Mouse (Mus musculus) brain, embryonic 18.5 days (tissue): ENCODE data around the gene Gtdc1.

Experiments
- DNase-seq: peaks from one replicate; pipeline ENCODE4 v3.0.0-alpha.2; 2012; ENCODE audit warnings: low read depth, low spot score

Gtdc1 gene

GRCm38 (mm10) chr2:44924618-44925017, 2.8 kb downstream of the Gtdc1 start:
- DNase-seq, result no peak

GRCm38 (mm10) chr2:44923056-44923883, 4.2 kb downstream of the Gtdc1 start:
- no peak for DNase-seq

- no peak for DNase-seq
Observed at GRCm38 (mm10) chr2:44922500-44922899, 5.0 kb downstream of the Gtdc1 start.

DNA sequence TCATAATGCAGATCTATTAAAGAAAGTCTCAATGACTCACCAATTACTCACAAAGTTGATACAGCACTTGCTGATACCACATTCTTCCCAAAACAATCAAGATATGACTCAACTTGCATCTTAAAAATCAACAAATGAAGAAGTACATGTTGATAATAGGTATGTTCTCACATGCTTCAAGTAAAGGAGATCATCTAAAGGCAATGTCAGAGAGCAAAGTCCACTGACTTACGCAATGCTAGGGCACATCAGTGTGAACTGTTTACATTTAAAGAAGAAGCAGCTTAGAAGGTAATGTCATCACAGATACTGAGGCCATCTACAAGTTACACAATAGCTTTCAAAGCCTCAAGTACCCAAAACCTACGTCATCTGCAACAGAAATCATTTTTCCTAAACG, 7.0 kb downstream of the Gtdc1 start:
- no peak for DNase-seq

DNA sequence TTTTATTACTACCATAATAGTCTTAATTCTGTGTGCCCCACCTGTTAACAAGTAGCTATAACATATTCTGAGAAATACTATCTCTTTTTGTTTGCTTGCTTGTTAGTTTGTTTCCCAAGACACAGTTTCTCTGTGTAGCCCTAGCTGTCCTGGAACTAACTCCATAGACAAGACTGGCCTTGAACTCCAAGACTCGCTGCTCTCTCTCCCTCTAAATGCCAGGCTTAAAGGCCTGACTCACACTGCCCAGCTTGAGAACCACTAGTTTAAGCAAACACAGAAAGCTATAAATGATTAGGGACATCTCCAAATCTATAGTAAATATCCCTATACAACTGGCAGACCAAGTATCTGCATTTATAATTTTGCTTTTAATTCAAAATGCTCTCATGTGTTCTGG, 8.1 kb downstream of the Gtdc1 start:
- DNase-seq, result no peak

- DNase-seq, result no peak
Observed at GRCm38 (mm10) chr2:44918737-44919136, 8.7 kb downstream of the Gtdc1 start.

GRCm38 (mm10) chr2:44916286-44916685, 11.2 kb downstream of the Gtdc1 start:
- no peak for DNase-seq

DNA sequence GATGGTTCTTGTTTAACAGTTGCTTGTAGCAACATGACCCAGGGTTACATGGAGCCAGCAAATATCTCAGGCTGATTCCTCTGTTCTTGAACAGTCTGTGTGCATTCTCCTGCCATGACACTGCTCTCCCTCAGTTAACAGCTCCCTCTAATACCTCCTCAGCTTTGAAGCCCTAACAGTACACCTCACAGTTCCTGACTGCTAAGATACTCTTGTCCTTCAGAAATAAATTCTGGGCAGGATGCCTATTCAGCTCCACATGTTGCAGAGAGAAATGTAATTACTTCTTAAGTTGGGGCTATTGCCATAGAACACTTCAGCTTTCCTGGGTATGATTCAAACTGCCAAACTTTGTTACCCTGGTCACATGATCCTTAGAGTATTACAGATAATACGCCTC, 29.7 kb downstream of the Gtdc1 start:
- no peak for DNase-seq

- DNase-seq, result no peak
Observed at GRCm38 (mm10) chr2:44873718-44874117, 53.7 kb downstream of the Gtdc1 start.

- DNase-seq, result no peak
Observed at GRCm38 (mm10) chr2:44864726-44865125, 62.7 kb downstream of the Gtdc1 start.

GRCm38 (mm10) chr2:44854475-44854874, 73.0 kb downstream of the Gtdc1 start:
- no peak for DNase-seq

DNA sequence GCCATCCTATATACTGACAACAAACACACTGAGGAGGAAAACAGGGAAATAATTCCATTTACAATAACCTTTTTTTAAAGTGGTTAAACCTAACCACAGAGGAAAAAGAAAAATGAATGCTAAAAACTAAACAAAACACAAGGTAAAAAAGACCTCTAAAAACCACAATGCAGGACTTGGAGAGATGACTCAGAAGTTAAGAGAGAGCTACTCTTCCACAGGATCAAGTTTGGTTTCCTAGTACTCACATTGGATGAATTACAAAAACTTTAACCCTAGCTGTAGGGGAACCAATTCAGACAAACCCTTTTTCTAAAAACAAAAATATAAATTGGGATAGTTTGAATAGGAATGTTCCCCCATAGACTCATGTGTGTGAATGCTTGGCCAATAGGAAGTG, 77.8 kb downstream of the Gtdc1 start:
- no peak for DNase-seq

DNA sequence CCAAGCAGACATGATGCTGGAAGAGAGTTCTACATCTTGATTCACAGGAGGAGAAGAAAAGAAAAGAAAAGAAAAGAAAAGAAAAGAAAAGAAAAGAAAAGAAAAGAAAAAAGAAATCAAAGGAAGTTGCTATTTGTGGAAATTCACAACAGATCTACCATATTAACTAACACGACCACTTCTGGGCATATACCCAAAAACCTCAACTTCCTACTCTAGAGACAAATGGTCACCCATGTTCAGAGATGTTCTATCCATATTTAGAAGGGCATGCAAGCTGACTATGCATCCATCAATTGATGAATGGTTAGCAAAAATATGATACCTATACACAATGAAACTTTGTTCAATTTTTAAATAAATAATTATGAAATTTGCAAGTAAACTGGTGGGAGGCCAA, 79.3 kb downstream of the Gtdc1 start:
- DNase-seq, result no peak

DNA sequence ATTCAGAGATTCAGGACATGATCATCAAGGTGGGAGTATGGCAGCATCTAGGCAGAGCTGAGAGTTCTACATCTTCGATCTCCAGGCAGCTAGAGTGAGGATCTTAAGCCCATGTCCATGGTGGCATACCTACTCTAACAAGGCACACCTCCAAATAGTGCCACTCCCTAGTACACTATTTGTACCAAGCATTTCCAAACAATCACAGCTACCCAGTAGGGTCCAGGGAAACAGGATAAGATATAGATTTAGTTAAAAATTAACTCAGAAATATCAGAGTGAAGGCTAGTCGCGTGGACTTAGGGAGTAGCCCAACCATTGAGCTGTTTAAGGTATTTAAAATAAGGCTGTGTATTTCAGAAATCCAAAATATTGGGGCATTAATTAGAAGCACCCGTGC, 82.0 kb downstream of the Gtdc1 start:
- no peak for DNase-seq

DNA sequence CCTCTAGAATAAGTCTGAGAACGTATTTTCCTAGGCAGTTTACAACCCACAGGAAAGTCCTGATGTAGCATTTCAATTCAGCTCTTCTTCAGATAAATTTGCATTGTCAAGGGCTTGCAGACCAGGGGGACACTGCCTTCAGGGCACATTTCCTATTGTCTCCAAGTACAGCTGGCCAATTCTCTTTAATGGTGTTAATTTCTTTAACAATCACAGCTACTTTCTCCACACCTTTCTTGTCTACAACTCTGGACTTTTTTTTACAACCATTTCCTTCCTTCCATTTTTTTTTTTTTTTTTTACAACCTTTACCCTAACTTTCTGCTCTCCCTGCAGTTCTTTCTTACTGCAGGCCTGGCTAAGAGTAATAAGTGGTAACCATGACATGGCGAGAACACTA, 97.7 kb downstream of the Gtdc1 start:
- no peak for DNase-seq

GRCm38 (mm10) chr2:44829346-44829745, 98.1 kb downstream of the Gtdc1 start:
- DNase-seq, result no peak

- DNase-seq, result no peak
Observed at GRCm38 (mm10) chr2:44826609-44827008, 100.8 kb downstream of the Gtdc1 start.

DNA sequence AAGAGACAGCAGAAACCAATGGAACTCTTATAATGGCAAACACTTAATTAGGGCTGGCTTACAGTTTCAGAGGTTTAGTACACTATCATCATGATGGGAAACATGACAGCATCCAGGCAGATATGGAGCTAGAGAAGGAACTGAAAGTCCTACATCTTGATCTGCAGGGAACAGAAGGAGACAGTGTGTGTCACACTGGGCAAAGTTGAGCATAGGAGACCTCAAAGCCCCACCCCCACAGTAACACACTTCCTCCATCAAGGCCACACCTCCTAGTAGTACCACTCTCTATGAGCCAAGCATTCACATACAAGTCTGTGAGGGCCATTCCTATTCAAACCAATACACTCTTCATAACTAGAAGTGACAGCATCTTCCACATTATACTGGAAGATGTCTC, 109.7 kb downstream of the Gtdc1 start:
- DNase-seq, result no peak

DNA sequence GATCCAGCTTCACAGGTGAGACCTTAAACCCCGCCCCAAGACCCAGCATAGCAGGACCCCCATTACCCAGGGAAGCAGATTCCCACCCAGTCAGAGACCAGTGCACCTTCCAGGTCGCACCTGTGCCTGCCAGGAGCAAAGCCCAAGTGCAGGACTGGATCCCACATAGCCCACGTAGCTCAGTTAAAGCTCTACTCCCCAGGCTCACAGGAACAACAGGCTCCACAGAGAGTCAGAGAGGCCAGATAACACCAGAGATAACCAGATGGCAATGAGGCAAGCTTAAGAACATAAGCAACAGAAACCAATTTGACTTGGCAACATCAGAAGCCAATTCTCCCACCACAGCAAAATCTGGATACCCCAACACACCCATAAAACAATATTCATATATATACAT, 113.7 kb downstream of the Gtdc1 start:
- no peak for DNase-seq

GRCm38 (mm10) chr2:44804497-44804896, 123.0 kb downstream of the Gtdc1 start:
- DNase-seq, result no peak

DNA sequence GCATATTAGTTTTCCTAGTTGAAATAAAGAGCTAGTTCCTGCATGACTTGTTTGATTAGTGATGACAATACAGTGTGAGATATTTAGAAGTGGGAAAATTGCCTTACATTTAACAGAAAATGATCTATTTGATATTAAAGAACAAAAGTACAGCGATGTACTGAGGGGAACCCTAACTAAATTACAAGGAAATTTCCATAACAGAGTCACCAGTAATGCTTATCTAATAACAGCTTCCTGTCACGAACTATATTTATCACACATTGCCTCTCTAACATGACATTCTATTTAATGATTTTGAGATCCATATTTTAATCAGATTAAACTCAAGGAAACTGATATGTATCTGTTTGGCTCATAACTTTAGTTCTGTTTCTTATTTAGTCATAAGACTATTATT, 126.1 kb downstream of the Gtdc1 start:
- DNase-seq, result no peak

- DNase-seq, result no peak
Observed at GRCm38 (mm10) chr2:44791840-44792239, 135.6 kb downstream of the Gtdc1 start.

DNA sequence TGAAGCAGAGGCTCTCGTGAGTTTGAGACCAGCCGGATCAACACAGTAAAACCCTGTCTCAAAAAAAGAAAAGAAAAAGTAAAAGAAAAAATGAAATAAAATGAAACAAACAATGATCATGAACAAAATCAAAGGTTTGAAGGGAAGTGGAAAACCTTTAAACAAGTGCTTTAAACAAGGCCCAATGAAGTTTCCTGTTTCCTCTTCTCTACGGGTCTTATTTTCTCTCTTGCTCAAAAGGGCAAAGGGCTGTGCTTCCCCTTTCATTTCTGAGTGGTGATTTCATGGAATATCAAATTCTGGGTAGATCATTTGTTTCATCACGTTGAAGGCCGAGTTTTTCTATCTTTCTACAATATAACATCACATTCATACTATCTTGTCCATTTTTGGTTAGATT, 136.3 kb downstream of the Gtdc1 start:
- no peak for DNase-seq

DNA sequence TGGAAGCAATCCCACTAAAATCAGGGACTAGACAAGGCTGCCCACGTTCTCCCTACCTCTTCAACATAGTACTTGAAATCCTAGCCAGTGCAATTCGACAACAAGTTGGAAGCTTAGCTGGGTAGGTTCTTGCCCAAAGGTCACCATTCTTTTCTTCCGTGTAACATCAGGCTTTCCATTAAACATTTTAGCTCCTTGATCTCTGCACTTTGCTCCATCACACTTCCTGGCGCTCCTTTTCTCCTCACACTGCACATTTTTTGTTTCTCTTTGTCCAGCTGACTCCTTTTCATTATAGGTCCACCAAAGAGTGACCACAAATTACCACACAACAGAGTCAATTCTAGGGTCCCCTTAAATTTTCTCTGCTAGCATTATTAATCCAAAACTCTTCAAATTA, 144.7 kb downstream of the Gtdc1 start:
- no peak for DNase-seq
